Mouse (Mus musculus) Muller cell, postnatal 12 days (primary cell): Measurements from ENCODE around the gene Nup54.

Experiments
- DNase-seq: peaks from one replicate; pipeline ENCODE4 v3.0.0-alpha.2; 2015; ENCODE audit errors: inconsistent ontology term

Nup54 gene

DNA sequence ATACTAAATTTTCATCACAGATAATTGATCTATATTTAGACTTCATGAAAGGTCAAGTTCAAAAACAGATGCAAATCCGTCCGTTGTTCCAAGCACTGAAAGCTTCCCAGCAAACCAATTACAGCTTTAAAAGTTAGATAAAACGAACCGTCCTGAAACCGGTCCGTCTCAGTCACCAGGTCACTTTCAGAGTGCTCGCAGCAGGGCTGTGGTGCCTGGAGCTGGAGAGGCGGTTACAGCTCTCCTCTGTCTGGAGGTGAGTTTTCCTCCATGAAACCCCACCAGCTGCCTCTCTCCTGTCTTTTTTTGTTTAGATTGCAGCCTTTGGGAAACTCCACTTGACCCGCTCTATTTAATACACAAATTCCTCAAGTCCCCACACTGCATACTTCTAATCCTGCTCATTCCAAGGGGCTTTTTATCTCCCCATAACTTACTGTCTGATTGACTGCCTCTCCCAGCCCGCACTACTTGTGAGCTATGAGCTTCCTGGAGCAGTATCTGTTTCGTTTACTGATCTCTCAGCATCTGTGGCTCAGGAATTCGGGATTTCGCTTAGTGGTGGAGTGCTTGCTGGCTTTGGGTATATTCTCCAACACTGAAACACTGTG lies 58.1 kb downstream of the Nup54 start:
- peak; percentile 61 for DNase-seq

DNA sequence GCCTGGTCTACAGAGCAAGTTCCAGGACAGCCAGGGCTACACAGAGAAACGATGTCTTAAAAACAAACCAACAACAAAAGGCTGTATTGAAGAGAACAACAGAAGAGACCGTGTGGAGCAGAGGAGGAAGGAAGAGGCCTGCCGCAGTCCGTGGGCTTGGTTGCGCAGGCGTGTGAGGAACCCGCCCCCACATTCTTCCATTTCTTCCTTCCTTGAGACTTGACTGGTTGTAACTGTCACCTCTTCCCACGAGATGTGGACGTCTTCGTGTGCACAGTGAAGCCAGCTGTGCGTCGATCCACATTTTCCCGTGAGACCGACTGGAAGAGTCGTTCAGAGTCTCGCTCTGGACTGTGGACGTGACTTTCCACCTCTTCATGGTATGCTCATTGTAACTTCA lies 59.7 kb downstream of the Nup54 start:
- DNase-seq, result no peak

GRCm38 (mm10) chr5:92374721-92375142 lies 60.3 kb downstream of the Nup54 start:
- no peak for DNase-seq

- DNase-seq, result peak; percentile 26
Measured at GRCm38 (mm10) chr5:92372605-92373004, 62.4 kb downstream of the Nup54 start.

GRCm38 (mm10) chr5:92371361-92371976 lies 63.5 kb downstream of the Nup54 start:
- DNase-seq, result peak; percentile 82

- no peak for DNase-seq
Measured at GRCm38 (mm10) chr5:92370891-92371290, 64.1 kb downstream of the Nup54 start.

DNA sequence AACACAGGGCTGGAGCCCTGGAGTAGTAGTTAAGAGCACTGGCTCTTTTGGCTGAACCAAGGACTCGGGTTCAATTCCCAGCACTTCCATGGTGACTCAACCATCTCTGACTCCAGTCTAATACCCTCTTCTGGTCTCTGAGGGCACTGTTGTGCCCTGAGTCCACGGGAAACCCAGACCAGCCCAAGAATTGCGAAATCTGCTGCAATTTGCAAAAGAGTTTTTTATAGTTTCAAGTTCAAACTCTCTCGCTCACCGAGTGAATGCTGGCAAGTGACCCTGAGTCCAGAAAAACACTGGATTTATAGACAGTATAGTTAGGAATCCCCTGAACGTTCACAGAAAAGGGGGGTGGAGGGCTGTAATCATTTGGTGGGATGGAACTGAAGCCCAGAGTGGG lies 64.6 kb downstream of the Nup54 start:
- DNase-seq, result no peak

GRCm38 (mm10) chr5:92369151-92369994 lies 65.6 kb downstream of the Nup54 start:
- peak; percentile 86 for DNase-seq

GRCm38 (mm10) chr5:92368392-92368791 lies 66.6 kb downstream of the Nup54 start:
- peak; percentile 76 for DNase-seq

- no peak for DNase-seq
Measured at GRCm38 (mm10) chr5:92366565-92366964, 68.5 kb downstream of the Nup54 start.
